Mouse (Mus musculus) C2C12 (cell line): ENCODE measurements at regions not wholly inside any gene's neighbourhood (a gene's known extent, or its start where the extent isn't known, plus 50 kb on each side); places are given as distances from the start of the nearest gene placed in this dataset.

Experiments
- CEBPB ChIP-seq: IDR thresholded peaks from one replicate; pipeline ENCODE4 v1.6.1; 2011; ENCODE audit warnings: low read depth, mild to moderate bottlenecking, control low read depth, moderate library complexity
- CTCF ChIP-seq: IDR thresholded peaks from one replicate; pipeline ENCODE4 v1.5.1; 2011; ENCODE audit not compliant: control insufficient read depth, insufficient read depth, insufficient read length

DNA sequence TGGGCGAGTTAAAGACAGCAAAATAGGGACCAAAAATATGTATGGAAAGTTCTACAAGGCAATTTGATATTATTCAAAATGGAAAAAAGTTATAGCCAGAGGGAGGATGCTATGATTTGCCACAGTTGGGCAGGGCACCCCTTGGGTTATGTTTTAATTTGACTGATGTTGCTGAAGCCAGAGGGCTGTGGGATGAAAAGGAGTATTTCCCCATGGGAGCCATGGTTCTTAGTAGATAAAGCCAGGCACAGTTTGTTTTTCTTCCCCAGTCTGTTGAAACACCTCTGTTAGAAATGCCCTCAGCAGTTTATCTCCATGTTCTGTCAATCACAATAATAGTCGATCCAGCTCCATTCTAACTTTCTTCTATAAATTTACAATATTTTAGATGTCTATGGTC, 82.6 kb upstream of the Gm11146 start:
- no peak for TF ChIP-seq CTCF
- TF ChIP-seq CEBPB, result no peak
